Mouse (Mus musculus) right cerebral cortex, adult 18-20 months (tissue): ENCODE data around the gene Ebf4.
"Not testable (repeated sequence)": the region's sequence is repeated elsewhere in the genome, so short reads cannot be mapped to it uniquely, and the experiment has no call there.

Source experiments
- DNase-seq: peaks from one replicate; pipeline ENCODE4 v3.0.0; 2022; ENCODE audit warnings: mixed read lengths

Gene Ebf4

GRCm38 (mm10) chr2:130295331-130296133, 563 bp downstream of the Ebf4 start:
- DNase-seq = no peak

GRCm38 (mm10) chr2:130296134-130296745, 1.3 kb downstream of the Ebf4 start:
- DNase-seq = no peak

- no peak for DNase-seq
Measured at GRCm38 (mm10) chr2:130297580-130297979, 2.6 kb downstream of the Ebf4 start.

GRCm38 (mm10) chr2:130303014-130303413, 8.0 kb downstream of the Ebf4 start:
- DNase-seq = no peak

- DNase-seq = no peak
Measured at GRCm38 (mm10) chr2:130327057-130327456, 32.1 kb downstream of the Ebf4 start.

GRCm38 (mm10) chr2:130329502-130329901, 34.5 kb downstream of the Ebf4 start:
- no peak for DNase-seq

- no peak for DNase-seq
Measured at GRCm38 (mm10) chr2:130335112-130335511, 40.1 kb downstream of the Ebf4 start.

GRCm38 (mm10) chr2:130340464-130341219, 45.7 kb downstream of the Ebf4 start:
- no peak for DNase-seq

GRCm38 (mm10) chr2:130341220-130341580, 46.2 kb downstream of the Ebf4 start:
- DNase-seq = no peak

GRCm38 (mm10) chr2:130350376-130350775, 55.4 kb downstream of the Ebf4 start:
- DNase-seq = no peak

GRCm38 (mm10) chr2:130351758-130352339, 56.9 kb downstream of the Ebf4 start:
- peak; percentile 18 for DNase-seq

- no peak for DNase-seq
Measured at GRCm38 (mm10) chr2:130353411-130353810, 58.4 kb downstream of the Ebf4 start.

GRCm38 (mm10) chr2:130353889-130354288, 58.9 kb downstream of the Ebf4 start:
- DNase-seq = no peak

- DNase-seq = no peak
Measured at GRCm38 (mm10) chr2:130357551-130357950, 62.6 kb downstream of the Ebf4 start.

GRCm38 (mm10) chr2:130358852-130359251, 63.9 kb downstream of the Ebf4 start:
- no peak for DNase-seq

GRCm38 (mm10) chr2:130362511-130363026, 67.6 kb downstream of the Ebf4 start:
- DNase-seq = peak; percentile 20

GRCm38 (mm10) chr2:130365211-130366094, 70.5 kb downstream of the Ebf4 start:
- no peak for DNase-seq

GRCm38 (mm10) chr2:130367386-130367785, 72.4 kb downstream of the Ebf4 start:
- DNase-seq = no peak

GRCm38 (mm10) chr2:130373026-130373425, 78.1 kb downstream of the Ebf4 start:
- not testable (repeated sequence) for DNase-seq

GRCm38 (mm10) chr2:130374951-130375350, 80.0 kb downstream of the Ebf4 start:
- no peak for DNase-seq

GRCm38 (mm10) chr2:130383205-130383604, 88.2 kb downstream of the Ebf4 start:
- DNase-seq = no peak

GRCm38 (mm10) chr2:130383895-130384294, 88.9 kb downstream of the Ebf4 start:
- DNase-seq = no peak
